Mouse (Mus musculus): ENCODE results near the gene Zfyve1.

DNA sequence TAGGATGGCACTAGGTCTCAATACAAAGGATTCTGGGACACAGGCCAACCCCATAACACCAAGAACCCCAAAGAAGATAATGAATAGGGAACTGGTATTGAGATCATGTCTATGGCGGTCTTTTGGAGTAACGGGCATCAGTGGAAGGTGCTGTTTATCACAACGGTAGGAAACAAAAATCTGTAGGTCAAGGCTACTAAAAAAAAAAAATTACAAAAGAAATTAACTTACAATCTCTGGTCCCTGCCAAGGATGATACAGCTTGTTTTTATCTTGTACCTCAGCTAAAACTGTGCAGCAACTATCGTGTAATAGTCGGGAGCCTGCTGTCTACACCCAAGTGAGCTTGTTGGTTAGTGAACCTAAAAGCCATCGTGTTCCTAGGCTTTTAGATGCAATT is 100.3 kb downstream of the Zfyve1 start:
- TF ChIP-seq CTCF (IDR thresholded peaks at IDR 0.05; ENCODE audit: insufficient read depth, low read length) (no peak), POLR2A (IDR thresholded peaks at IDR 0.05; ENCODE audit: borderline replicate concordance, extremely low read depth, low read depth, low read length) (no peak)

All from lung, adult 2 months (tissue).